Mouse (Mus musculus) limb, embryonic 15.5 days (tissue): ENCODE measurements around the gene Mthfsd. TPM values are rescaled to one million over a fixed set of nuclear protein-coding genes. Genes with fewer than 3 reads are reported as not detected.
"Not testable (repeated sequence)": the region's sequence is repeated elsewhere in the genome, so short reads cannot be mapped to it uniquely, and the experiment has no call there.

Experiments used
- ATAC-seq: fragments of 200-750 bp; cut with Nextera tagmentation; 2 replicates; pipeline ENCODE4 v1.8.0; 2017; ENCODE audit warnings: low read depth, moderate TSS enrichment; ENCODE audit not compliant: insufficient number of reproducible peaks, low FRiP score, low TSS enrichment
- H3K27ac ChIP-seq: fragments of 300-500 bp; sonication (generic); 2 replicates; pipeline ENCODE4 v1.5.1; 2015; ENCODE audit warnings: moderate library complexity, mild to moderate bottlenecking, inconsistent platforms
- H3K27me3 ChIP-seq: fragments of 300-500 bp; sonication (generic); 2 replicates; pipeline ENCODE4 v1.6.1; 2015; ENCODE audit warnings: inconsistent platforms
- H3K36me3 ChIP-seq: fragments of 300-500 bp; sonication (generic); 2 replicates; pipeline ENCODE4 v1.6.1; 2015; ENCODE audit warnings: inconsistent platforms
- H3K4me1 ChIP-seq: fragments of 300-500 bp; sonication (generic); 2 replicates; pipeline ENCODE4 v1.6.1; 2015; ENCODE audit warnings: inconsistent platforms
- H3K4me2 ChIP-seq: fragments of 300-500 bp; sonication (generic); 2 replicates; pipeline ENCODE4 v1.6.1; 2015; ENCODE audit warnings: mild to moderate bottlenecking, inconsistent platforms
- H3K4me3 ChIP-seq: fragments of 300-500 bp; sonication (generic); 2 replicates; pipeline ENCODE4 v1.5.1; 2015; ENCODE audit warnings: mild to moderate bottlenecking, inconsistent platforms
- H3K9ac ChIP-seq: fragments of 300-500 bp; sonication (generic); 2 replicates; pipeline ENCODE4 v1.6.1; 2015; ENCODE audit warnings: inconsistent platforms
- H3K9me3 ChIP-seq: fragments of 300-500 bp; sonication (generic); 2 replicates; pipeline ENCODE4 v1.6.1; 2016; ENCODE audit warnings: inconsistent platforms
- WGBS: fragments of 180-500 bp; shearing (Covaris S2); methylation state at CpG from one replicate; pipeline ENCODE4 v1.1.7; 2015; 5-methylcytosine and 5-hydroxymethylcytosine counted together
- polyA plus RNA-seq: library from polyadenylated mRNA; unstranded; fragments of >200 nt; fragmentation: Nextera tagmentation; extraction: Ambion mirVana; gene quantifications from 2 replicates; pipeline ENCODE4 v1.2.1, GENCODE M21; 2015

Mthfsd gene
- 61.1 and 62.0 TPM in 2 replicates for polyA plus RNA-seq

DNA sequence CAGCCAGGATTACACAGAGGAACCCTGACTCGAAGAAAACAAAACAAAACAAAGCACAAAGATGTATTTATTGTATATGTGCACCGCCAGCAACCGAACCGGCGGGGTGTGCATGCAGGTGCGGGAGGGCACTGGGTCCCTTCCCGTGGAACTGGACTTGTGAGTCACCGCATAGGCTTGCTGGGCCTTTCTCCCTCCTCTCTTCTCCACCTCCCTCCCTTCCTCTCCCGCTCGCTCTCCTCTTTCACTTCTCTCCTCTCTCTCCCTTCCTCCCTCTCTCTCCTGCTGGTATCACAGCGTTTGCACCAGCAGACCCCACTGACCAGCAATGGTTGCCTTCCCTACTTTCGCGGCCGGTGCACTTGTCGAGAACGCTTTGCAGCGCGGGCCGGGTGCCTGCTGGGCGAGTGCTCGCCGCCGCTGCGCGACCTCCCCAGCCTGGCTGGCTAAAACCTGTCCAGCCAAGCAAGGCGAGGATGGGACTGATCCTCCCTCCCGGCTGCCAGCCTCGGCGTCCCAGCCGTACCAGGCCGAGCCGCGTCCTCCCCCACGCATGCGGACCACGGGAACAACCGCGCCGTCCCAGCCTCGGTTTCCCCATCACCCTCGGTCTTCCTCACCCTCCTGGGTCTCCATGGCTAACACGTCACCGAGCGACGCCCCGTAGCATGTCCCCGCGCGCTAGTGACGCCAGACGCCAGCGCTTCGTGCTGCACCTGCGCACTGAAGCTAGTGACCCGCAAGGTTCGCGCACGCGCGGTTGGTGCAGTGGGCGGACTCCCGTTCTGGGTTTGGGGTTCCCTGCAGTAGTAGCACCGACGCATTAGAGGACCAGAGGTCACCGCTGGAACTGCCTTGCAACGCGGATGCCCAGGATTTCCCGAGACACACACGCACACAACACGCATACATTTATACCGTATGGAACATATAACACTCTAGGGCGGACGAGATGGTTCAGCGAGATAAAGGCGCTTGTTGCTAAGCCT is at the start of gene Mthfsd:
Gene Mthfsd, minus strand, starts transcription at position 725 of the 989 bp plus-strand sequence.
- H3K9ac ChIP-seq = peak within 1 kb of the TSS; percentile 91
- peaks cover 24% of the 10 kb centered on the region for H3K36me3 ChIP-seq
- 2% methylated on average over 75 of the region's 75 CpGs for WGBS
- ATAC-seq = peak; percentile 87
- peaks cover 16% of the 10 kb centered on the region for H3K4me1 ChIP-seq
- H3K4me3 ChIP-seq = peak within 1 kb of the TSS; percentile 96
- peak within 1 kb of the TSS; percentile 84 for H3K27ac ChIP-seq
- peak within 1 kb of the TSS; percentile 86 for H3K4me2 ChIP-seq
- peaks cover 13% of the 10 kb centered on the region for H3K27me3 ChIP-seq
- H3K9me3 ChIP-seq = no peaks in the 10 kb centered on the region

GRCm38 (mm10) chr8:121156990-121157491 is 48.8 kb upstream of the Mthfsd start:
- Histone ChIP-seq H3K4me3 (no peak overlapping the region), H3K27me3 (0 out of 2 replicates have a peak, but pooled peaks cover 6% of the 10 kb centered on the region), H3K27ac (no peak overlapping the region), H3K9me3 (no peaks in the 10 kb centered on the region), H3K4me1 (0 out of 2 replicates have a peak, but pooled peaks cover 3% of the 10 kb centered on the region), H3K36me3 (no peaks in the 10 kb centered on the region), H3K4me2 (no peak overlapping the region), H3K9ac (no peak overlapping the region)
- WGBS = 84% methylated on average over 7 of the region's 7 CpGs
- no peak for ATAC-seq

GRCm38 (mm10) chr8:121152394-121152793 is 44.2 kb upstream of the Mthfsd start:
- H3K4me3 ChIP-seq = no peak overlapping the region
- 52% methylated on average over 12 of the region's 12 CpGs for WGBS
- 0 out of 2 replicates have a peak, but pooled peaks cover 3% of the 10 kb centered on the region for H3K27me3 ChIP-seq
- no peak overlapping the region for H3K9ac ChIP-seq
- no peak overlapping the region for H3K4me2 ChIP-seq
- no peaks in the 10 kb centered on the region for H3K9me3 ChIP-seq
- no peak for ATAC-seq
- no peak overlapping the region for H3K27ac ChIP-seq
- H3K4me1 ChIP-seq = peaks cover 7% of the 10 kb centered on the region
- no peaks in the 10 kb centered on the region for H3K36me3 ChIP-seq

DNA sequence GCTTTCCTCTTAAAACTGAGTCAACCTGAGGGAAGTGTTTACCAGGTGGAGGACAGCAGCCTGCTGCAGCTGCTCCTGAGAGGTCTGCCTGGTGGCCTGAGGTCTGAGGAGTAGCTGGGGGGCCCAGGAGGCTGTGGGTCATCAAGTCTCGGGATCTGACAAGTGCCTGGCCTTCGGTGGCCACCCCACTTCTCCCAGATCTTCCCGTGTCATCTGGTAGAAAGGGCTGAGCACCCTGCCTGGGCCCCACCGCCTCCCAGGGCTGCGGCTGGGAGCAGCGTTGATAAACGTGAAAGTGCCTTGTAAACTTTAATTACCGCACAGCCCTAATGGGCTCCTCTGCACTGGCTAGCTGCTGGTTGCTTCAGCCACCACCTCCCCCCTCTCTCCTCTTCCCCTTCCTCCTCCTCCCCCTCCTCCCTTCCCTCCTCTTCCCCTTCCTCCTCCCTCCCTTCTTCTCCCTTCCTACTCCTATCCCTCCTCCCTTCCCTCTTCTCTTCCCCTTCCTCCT is 40.4 kb upstream of the Mthfsd start:
- Histone ChIP-seq H3K27ac (no peak overlapping the region), H3K9ac (no peak overlapping the region), H3K36me3 (no peaks in the 10 kb centered on the region), H3K4me1 (peaks cover 7% of the 10 kb centered on the region), H3K4me2 (no peak overlapping the region), H3K4me3 (no peak overlapping the region), H3K27me3 (peaks cover 9% of the 10 kb centered on the region; the same call in 1 of the 2 replicates), H3K9me3 (no peaks in the 10 kb centered on the region)
- WGBS = 4% methylated on average over 8 of the region's 8 CpGs
- no peak for ATAC-seq

GRCm38 (mm10) chr8:121145457-121146134 is 37.4 kb upstream of the Mthfsd start:
- not testable (repeated sequence) for H3K27ac ChIP-seq, ATAC-seq
- peaks cover 17% of the 10 kb centered on the region; the same call in 1 of the 2 replicates for H3K27me3 ChIP-seq

DNA sequence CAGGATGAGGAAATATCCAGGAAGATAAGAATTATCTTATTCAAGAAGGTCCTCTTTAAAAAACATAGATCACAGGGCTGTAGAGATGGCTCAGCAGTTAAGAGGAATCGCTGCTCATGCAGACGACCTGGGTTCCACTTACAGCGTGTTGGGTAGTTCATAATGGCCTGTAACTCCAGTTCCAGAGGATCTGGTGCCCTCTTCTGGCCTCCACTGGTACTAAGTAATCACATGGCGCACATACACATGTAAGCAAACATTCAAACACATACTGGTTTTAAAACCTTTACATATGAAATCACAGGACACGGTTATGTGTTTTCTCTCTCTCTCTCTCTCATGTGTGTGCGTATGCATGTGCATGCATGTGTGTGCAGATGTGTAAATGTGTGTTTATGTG is 28.7 kb upstream of the Mthfsd start:
- Histone ChIP-seq H3K36me3 (peaks cover 2% of the 10 kb centered on the region; the same call in 1 of the 2 replicates), H3K4me2 (no peak overlapping the region), H3K9ac (no peak overlapping the region), H3K9me3 (no peaks in the 10 kb centered on the region), H3K27ac (no peak overlapping the region), H3K4me3 (no peak overlapping the region), H3K4me1 (no peaks in the 10 kb centered on the region), H3K27me3 (peaks cover 19% of the 10 kb centered on the region)
- no peak for ATAC-seq
- 94% methylated on average over 6 of the region's 6 CpGs for WGBS

More at GRCm38 (mm10) chr8:121145457-121146134, 37.4 kb upstream of the Mthfsd start:
- not testable (repeated sequence) for H3K4me3 ChIP-seq, H3K4me1 ChIP-seq, H3K9ac ChIP-seq, H3K4me2 ChIP-seq, H3K9me3 ChIP-seq, H3K36me3 ChIP-seq
- WGBS = 79% methylated on average over 4 of the region's 6 CpGs

- no peaks in the 10 kb centered on the region for H3K4me1 ChIP-seq
- ATAC-seq = no peak
- 88% methylated on average over 11 of the region's 11 CpGs for WGBS
- no peak overlapping the region for H3K9ac ChIP-seq
- peaks cover 2% of the 10 kb centered on the region; the same call in 1 of the 2 replicates for H3K36me3 ChIP-seq
- H3K27ac ChIP-seq = no peak overlapping the region
- H3K27me3 ChIP-seq = peaks cover 39% of the 10 kb centered on the region
- no peak overlapping the region for H3K4me3 ChIP-seq
- H3K4me2 ChIP-seq = no peak overlapping the region
- no peaks in the 10 kb centered on the region for H3K9me3 ChIP-seq
These were observed 26.3 kb upstream of the Mthfsd start for GRCm38 (mm10) chr8:121134512-121134911.

- 0 out of 2 replicates have a peak, but pooled peaks have one; percentile 16 for ATAC-seq
- H3K4me1 ChIP-seq = peaks cover 2% of the 10 kb centered on the region
- H3K9ac ChIP-seq = no peak overlapping the region
- peaks cover 2% of the 10 kb centered on the region; the same call in 1 of the 2 replicates for H3K36me3 ChIP-seq
- H3K27me3 ChIP-seq = peaks cover 43% of the 10 kb centered on the region
- WGBS = 82% methylated on average over 10 of the region's 10 CpGs
- H3K27ac ChIP-seq = no peak overlapping the region
- no peaks in the 10 kb centered on the region for H3K9me3 ChIP-seq
- no peak overlapping the region for H3K4me2 ChIP-seq
- no peak overlapping the region for H3K4me3 ChIP-seq
These were observed 25.9 kb upstream of the Mthfsd start for GRCm38 (mm10) chr8:121134102-121134501.

- Histone ChIP-seq H3K4me2 (no peak overlapping the region), H3K27ac (no peak overlapping the region), H3K9me3 (no peaks in the 10 kb centered on the region), H3K9ac (no peak overlapping the region), H3K4me3 (no peak overlapping the region), H3K4me1 (peaks cover 12% of the 10 kb centered on the region), H3K27me3 (peaks cover 54% of the 10 kb centered on the region), H3K36me3 (peaks cover 2% of the 10 kb centered on the region; the same call in 1 of the 2 replicates)
- WGBS = 53% methylated on average over 5 of the region's 5 CpGs
- no peak for ATAC-seq
These were observed 24.8 kb upstream of the Mthfsd start for GRCm38 (mm10) chr8:121132961-121133513.

DNA sequence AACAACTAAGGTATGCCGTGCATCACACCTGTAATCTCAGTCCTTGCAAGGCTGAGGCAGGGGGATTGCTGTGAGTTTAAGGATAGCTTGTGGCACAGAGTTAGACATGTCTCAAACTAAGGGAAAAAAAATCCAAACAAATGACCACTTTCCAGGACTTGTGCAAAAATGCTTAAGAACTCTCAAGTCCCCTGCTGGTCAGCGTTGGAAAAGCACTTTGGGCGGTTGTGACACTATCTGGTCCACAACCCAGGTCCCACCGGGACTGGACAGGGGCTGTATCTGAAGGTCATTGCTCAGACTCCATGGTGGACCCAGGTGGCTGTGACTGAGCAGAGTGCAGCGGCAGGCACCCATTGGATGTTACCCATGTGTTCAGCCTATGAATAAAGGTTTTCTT is 22.3 kb upstream of the Mthfsd start:
- no peaks in the 10 kb centered on the region for H3K9me3 ChIP-seq
- no peak overlapping the region for H3K4me3 ChIP-seq
- H3K27me3 ChIP-seq = peaks cover 79% of the 10 kb centered on the region
- H3K4me1 ChIP-seq = peaks cover 24% of the 10 kb centered on the region
- H3K9ac ChIP-seq = no peak overlapping the region
- no peaks in the 10 kb centered on the region for H3K36me3 ChIP-seq
- ATAC-seq = no peak
- H3K27ac ChIP-seq = no peak overlapping the region
- 43% methylated on average over 5 of the region's 5 CpGs for WGBS
- H3K4me2 ChIP-seq = no peak overlapping the region

DNA sequence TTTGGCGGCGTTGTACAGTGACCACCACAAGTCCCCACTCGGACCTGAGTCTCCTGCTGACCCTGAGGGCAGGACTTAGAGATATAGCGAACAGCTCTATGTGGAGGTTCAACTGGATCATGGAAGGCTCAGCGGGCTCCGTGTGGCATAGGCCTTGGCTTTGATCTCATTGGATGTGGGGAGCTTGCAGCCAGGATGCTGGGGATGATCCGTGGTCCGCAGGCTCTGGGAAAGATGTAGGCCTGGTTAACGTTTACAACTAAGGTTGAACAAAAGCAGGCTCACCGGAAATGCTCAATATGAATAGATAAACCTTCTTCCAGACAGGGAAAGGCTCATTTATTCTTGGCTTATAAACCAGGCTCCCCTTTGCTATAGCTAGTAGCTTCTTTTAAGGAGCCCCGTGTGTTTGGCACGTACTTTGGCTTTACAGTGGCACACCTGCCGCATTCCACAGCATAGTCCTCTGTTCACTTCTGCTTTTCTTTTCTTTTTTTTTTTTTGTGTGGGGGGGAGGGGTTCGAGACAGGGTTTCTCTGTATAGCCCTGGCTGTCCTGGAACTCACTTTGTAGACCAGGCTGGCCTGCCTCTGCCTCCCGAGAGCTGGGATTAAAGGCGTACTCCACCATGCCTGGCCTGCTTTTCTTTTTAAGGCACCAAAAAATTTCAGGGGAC is 21.2 kb upstream of the Mthfsd start:
- no peak for ATAC-seq
- no peaks in the 10 kb centered on the region for H3K36me3 ChIP-seq
- WGBS = 30% methylated on average over 16 of the region's 16 CpGs
- H3K27ac ChIP-seq = no peak overlapping the region
- H3K4me3 ChIP-seq = no peak overlapping the region
- peaks cover 90% of the 10 kb centered on the region for H3K27me3 ChIP-seq
- no peak overlapping the region for H3K4me2 ChIP-seq
- H3K4me1 ChIP-seq = peaks cover 34% of the 10 kb centered on the region
- no peak overlapping the region for H3K9ac ChIP-seq
- H3K9me3 ChIP-seq = no peaks in the 10 kb centered on the region
